Mouse (Mus musculus) adrenal gland, postnatal 4 days (tissue): ENCODE data around the gene Pus7. TPM values are rescaled to one million over a fixed set of nuclear protein-coding genes. Genes with fewer than 3 reads are reported as not detected.

Experiments used
- DNase-seq, 2 experiments: peaks; one replicate each; pipeline ENCODE4 v3.0.0; 2021 to 2022; ENCODE audit warnings: low spot score in 2 of 2, mixed read lengths in 2 of 2
- long read RNA-seq, 2 experiments: library from polyadenylated mRNA; stranded (forward); transcript quantifications; one replicate each; pipeline ENCODE4 v2.0.0; 2021
- total RNA-seq, 2 experiments: library from RNA; stranded (reverse); gene quantifications; 2 replicates each; pipeline ENCODE4 v1.2.3; 2021

Gene Pus7
- total RNA-seq, result 10 to 100 TPM; 26.2 to 28.0 TPM
- long read RNA-seq, experiment 1, transcript Pus7-201 (16 exons, 3,407 nt), result major isoform, 11 of 17 reads
- long read RNA-seq, experiment 1, partial matches to known transcripts, result 2 of 17 reads
- long read RNA-seq, experiment 1, other reads (novel, unspliced or antisense), result 3 of 17 reads
- long read RNA-seq, experiment 2, transcript Pus7-201 (16 exons, 3,407 nt), result major isoform, 48 of 65 reads
- long read RNA-seq, experiment 2, partial matches to known transcripts, result 4 of 65 reads
- long read RNA-seq, experiment 2, other reads (novel, unspliced or antisense), result 9 of 65 reads

- peak; percentile 72 to 73 for DNase-seq
Observed at GRCm38 (mm10) chr5:23782931-23783877, at the start of gene Pus7. Gene Pus7 (minus strand): TSS chr5:23783711.

DNA sequence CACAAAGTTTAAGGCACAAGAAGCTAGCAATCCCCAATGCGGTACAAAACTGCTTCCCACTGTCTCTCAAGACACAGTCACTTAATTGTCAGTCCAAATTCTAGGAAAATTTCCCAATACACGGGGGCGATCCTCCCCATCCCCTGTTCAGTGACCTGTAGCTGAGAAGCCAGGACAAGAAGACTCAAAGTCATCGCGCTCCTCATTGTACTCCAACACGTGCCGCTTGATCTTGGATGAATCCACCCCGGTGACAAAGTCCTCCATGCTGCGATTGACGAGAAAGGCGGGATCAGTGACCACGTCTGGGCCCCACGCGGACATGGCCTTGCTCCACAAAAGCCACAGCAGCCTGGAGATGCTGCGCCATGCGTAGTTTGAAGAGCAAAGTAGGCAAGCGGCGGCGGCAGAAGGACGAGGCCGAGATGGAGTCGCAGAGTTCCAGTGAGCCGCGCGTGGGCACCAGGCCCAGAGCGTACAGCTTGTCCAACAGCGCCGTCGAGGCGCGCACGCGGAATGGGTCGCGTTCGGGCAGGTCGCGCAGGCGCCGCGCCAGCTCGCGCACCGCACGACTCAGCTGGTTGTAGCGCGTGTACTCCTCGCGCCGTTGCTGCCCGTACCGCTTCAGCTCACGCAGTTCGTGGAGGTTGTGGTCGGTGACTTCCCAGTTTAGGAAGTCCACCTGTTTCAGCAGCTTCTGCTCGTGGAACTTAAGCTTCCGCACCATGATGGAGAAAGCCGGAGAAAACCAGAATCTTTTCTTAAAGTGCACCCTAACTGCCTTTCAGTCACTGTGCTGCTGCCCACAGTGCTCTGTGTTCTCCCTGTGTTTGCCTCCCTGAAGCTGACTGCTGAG is 47.6 kb upstream of the Pus7 start:
- peak in 1 of 2 experiments; percentile 19 for DNase-seq

GRCm38 (mm10) chr5:23826321-23827004 is 43.0 kb upstream of the Pus7 start:
- DNase-seq, result peak; percentile 36 to 43

- no peak for DNase-seq
Observed at GRCm38 (mm10) chr5:23824171-23824733, 40.7 kb upstream of the Pus7 start.

DNA sequence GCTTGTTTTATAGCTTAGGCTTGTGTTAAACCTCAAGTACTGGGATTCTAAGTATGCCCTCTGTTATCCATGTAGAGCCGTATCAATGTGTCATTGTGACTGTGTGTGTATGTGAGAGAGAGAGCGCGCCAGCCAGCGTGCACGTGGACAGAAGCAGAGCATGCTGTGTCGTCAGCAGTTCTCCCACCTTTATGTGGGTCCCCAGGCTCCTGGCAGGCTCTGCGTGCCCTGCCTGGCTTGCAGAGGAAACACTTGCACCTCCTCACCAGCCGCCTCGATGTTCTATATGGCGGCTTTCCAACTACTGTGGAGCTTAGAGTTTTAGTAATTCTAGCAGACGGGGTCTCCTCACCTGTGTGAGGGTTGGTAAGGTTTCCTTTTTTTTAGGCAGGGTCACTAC is 38.8 kb upstream of the Pus7 start:
- no peak for DNase-seq

GRCm38 (mm10) chr5:23816681-23817080 is 33.2 kb upstream of the Pus7 start:
- DNase-seq, result no peak

DNA sequence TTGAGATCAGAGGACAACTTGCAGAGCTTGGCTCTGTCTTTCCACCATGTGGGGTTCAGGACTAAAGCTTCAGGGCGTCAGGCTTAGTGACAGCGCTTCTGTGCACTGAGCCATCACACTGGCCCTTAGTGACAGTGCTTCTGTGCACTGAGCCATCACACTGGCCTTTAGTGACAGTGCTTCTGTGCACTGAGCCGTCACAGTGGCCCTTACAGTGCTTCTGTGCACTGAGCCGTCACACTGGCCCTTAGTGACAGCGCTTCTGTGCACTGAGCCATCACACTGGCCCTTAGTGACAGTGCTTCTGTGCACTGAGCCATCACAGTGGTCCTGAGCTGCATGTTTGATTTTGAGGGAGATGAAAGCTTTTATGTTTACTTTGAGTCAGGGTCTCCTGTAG is 31.3 kb upstream of the Pus7 start:
- DNase-seq, result no peak

GRCm38 (mm10) chr5:23792726-23793125 is 9.2 kb upstream of the Pus7 start:
- DNase-seq, result no peak

DNA sequence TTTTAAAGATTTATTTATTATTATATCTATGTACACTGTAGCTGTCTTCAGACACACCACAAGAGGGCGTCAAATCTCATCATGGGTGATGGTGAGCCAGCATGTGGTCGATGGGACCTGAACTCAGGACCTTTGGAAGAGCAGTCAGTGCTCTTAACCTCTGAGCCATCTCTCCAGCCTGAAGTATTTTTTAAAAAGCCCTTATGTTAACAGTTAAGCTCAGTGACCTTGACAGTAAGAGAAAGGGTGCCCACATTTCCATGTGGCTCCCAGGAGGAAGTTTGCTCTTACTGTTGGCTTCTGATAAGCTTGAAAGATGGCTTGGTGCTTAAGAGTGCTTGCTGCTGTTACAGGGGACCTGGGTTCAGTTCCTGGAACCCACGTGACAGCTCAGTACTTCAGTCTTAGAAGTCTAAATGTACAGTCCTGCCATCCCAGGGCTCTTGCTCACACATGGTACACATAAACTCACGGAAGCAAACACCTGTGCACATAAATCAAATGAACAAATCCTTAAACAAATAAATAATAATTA is 5.6 kb upstream of the Pus7 start:
- DNase-seq, result no peak

DNA sequence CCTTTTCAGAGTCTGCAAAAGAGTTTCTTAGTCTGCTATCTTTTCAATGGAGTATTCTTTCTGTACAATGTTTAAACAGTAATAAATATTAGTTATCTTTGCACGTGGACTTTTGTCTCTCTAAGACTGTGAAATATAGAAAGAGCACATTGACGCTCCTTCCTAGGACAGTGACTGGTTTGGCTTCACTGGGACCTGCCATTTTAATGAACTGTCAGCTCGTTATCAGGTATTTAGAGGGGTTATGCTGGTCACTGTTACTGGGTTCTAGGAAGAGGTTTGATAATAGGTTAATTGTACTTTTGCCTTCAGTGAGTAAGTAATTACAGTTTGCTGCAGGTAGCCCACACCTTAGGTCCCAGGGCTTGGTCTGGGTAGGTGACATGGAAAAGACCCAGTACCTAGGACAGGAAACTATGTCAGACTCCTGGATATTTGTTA is 4.9 kb upstream of the Pus7 start:
- no peak for DNase-seq

GRCm38 (mm10) chr5:23787536-23788389 is 4.3 kb upstream of the Pus7 start, which contains the start of gene Rint1:
Gene Rint1 (plus strand): TSS chr5:23787711.
- DNase-seq, result peak; percentile 96

GRCm38 (mm10) chr5:23782051-23782810 is 1.3 kb downstream of the Pus7 start:
- DNase-seq, result no peak

GRCm38 (mm10) chr5:23781172-23781571 is 2.3 kb downstream of the Pus7 start:
- no peak for DNase-seq

DNA sequence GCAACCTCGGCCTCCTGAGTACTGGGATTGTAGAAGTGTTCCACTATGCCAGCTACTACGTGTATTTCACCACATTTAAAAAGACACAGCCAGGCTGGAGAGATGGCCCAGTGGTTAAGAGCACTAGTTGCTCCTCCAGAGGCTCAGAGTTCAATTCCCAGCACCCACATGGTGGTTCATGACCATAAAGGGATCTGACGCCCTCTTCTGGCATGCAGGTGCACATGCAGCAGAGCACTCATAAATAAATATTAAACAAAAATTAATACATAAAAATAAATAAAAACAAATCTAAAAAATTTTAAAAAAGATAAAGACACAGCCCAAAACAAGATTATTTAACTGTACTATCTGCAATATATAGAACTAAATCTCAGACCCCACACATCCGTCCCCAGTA is 3.0 kb downstream of the Pus7 start:
- no peak for DNase-seq

GRCm38 (mm10) chr5:23774186-23774585 is 9.3 kb downstream of the Pus7 start:
- no peak for DNase-seq

DNA sequence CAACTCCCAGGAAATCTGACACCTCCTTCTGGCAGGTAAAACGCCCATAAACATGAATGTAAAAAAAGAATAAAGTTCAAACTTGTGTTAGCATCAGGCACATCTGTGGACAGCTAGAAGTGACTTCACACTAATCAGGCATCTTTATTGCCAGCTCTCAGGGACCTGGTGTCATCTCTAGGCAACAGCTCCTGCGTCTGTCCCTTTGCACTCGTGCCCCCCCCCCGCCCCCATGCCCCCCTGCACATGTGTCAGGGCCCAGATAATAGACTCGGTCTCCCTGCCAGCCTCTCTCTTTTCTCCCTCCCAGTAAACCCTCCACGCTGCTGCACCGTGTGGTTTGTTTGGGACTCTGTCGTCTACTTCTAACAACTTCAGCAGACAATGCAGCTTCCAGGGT is 12.4 kb downstream of the Pus7 start:
- DNase-seq, result no peak

- DNase-seq, result no peak
Observed at GRCm38 (mm10) chr5:23764557-23764956, 19.0 kb downstream of the Pus7 start.

DNA sequence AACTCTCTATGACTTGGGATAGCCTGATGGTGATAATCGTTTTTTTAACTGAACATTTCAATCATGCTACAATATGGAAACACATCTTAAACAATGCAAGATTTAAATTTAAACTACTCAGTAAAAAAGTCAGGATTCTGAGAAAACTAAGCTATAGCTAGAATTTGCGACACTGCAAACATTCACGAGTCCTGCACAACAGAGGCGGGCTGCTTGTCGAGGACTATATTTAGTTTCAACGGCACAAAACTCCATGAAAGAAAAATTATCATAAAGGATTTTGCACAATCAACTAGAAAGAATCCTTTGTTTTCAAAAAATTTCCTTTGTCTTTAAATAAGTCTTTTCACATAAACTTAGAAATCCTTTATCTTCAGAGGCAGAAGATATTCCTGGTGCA is 21.0 kb downstream of the Pus7 start:
- no peak for DNase-seq
